Mouse (Mus musculus): Measurements from ENCODE around the gene Nkiras1. TPM values are rescaled to one million over a fixed set of nuclear protein-coding genes. Genes with fewer than 3 reads are reported as not detected.

Gene Nkiras1
- total and polyA plus RNA-seq, 2 experiments from 2014 or later: 3.4 to 36.9 TPM

- 1% methylated on average over 54 of the region's 66 CpGs for WGBS
- Histone ChIP-seq H3K36me3 (replicated peaks; ENCODE audit: control insufficient read depth, insufficient read depth, low read length) (no peaks in the 10 kb centered on the region), H3K9ac (replicated peaks; ENCODE audit: low read depth, low read length) (peak within 1 kb of the TSS; percentile 94), H3K4me3 (ENCODE audit: low read depth, low read length) (peak within 1 kb of the TSS; percentile 92), H3K4me2 (ENCODE audit: low read depth, low read length) (peak within 1 kb of the TSS; percentile 90), H3K9me3 (replicated peaks; ENCODE audit: control insufficient read depth, low read length) (no peaks in the 10 kb centered on the region), H3K27ac (ENCODE audit: low read depth) (peak within 1 kb of the TSS; percentile 100), H3K4me1 (ENCODE audit: control insufficient read depth, insufficient read depth) (peaks cover 16% of the 10 kb centered on the region; the same call in 1 of the 2 replicates), H3K27me3 (ENCODE audit: control insufficient read depth, insufficient read depth, low read length) (no peaks in the 10 kb centered on the region)
- TF ChIP-seq EP300 (IDR thresholded peaks at IDR 0.05; ENCODE audit: low read depth): peak; percentile 71
- 0 out of 2 replicates have a peak, but pooled peaks have one; percentile 3 for TF ChIP-seq CTCF (IDR thresholded peaks at IDR 0.05; ENCODE audit: low read depth)
- DNase-seq (ENCODE audit: low spot score) (peak; percentile 100), ATAC-seq (ENCODE audit: insufficient read depth, low read depth) (peak; percentile 87)
Measured at GRCm38 (mm10) chr14:18238750-18239731, 31.9 kb upstream of the Nkiras1 start, which contains the start of gene Nr1d2. Nr1d2 (minus strand) TSS chr14:18239127.

DNA sequence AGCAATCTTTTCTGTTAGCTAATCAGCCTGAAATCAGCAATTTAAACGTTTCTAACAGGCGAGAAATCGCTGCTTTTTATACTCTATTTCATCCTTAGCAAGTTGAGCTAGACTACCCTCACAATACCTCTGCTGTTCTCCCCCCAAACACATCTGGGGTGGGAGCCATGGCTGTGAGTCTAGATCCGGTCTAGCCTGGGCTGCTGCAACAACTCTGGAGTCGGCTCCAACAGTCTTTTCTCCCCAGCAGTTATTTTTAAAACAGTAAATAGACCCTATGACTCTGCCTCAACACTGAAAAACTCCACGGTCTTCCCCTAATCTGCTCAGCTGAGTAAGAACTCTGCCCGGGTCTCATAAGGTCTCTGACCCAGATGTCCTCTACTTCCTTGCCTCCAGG is 30.8 kb upstream of the Nkiras1 start:
- Histone ChIP-seq H3K9me3 (replicated peaks; ENCODE audit: control insufficient read depth, low read length) (no peaks in the 10 kb centered on the region), H3K9ac (replicated peaks; ENCODE audit: low read depth, low read length) (no peak overlapping the region), H3K36me3 (replicated peaks; ENCODE audit: control insufficient read depth, insufficient read depth, low read length) (no peaks in the 10 kb centered on the region), H3K4me3 (ENCODE audit: low read depth, low read length) (no peak overlapping the region), H3K4me2 (ENCODE audit: low read depth, low read length) (no peak overlapping the region), H3K27me3 (ENCODE audit: control insufficient read depth, insufficient read depth, low read length) (no peaks in the 10 kb centered on the region), H3K27ac (ENCODE audit: low read depth) (no peak overlapping the region), H3K4me1 (ENCODE audit: control insufficient read depth, insufficient read depth) (peaks cover 6% of the 10 kb centered on the region; the same call in 1 of the 2 replicates)
- ATAC-seq (ENCODE audit: insufficient read depth, low read depth): no peak
- no peak for DNase-seq (ENCODE audit: low spot score)
- WGBS: 51% methylated on average over 7 of the region's 7 CpGs
- TF ChIP-seq CTCF (IDR thresholded peaks at IDR 0.05; ENCODE audit: low read depth): no peak
- TF ChIP-seq EP300 (IDR thresholded peaks at IDR 0.05; ENCODE audit: low read depth): no peak

- Histone ChIP-seq H3K4me2 (ENCODE audit: low read depth, low read length) (no peak overlapping the region), H3K9ac (replicated peaks; ENCODE audit: low read depth, low read length) (no peak overlapping the region), H3K9me3 (replicated peaks; ENCODE audit: control insufficient read depth, low read length) (no peaks in the 10 kb centered on the region), H3K4me1 (ENCODE audit: control insufficient read depth, insufficient read depth) (peaks cover 6% of the 10 kb centered on the region; the same call in 1 of the 2 replicates), H3K27ac (ENCODE audit: low read depth) (no peak overlapping the region), H3K4me3 (ENCODE audit: low read depth, low read length) (no peak overlapping the region), H3K36me3 (replicated peaks; ENCODE audit: control insufficient read depth, insufficient read depth, low read length) (no peaks in the 10 kb centered on the region), H3K27me3 (ENCODE audit: control insufficient read depth, insufficient read depth, low read length) (no peaks in the 10 kb centered on the region)
- no peak for DNase-seq (ENCODE audit: low spot score)
- 85% methylated on average over 4 of the region's 4 CpGs for WGBS
- no peak for TF ChIP-seq EP300 (IDR thresholded peaks at IDR 0.05; ENCODE audit: low read depth)
- TF ChIP-seq CTCF (IDR thresholded peaks at IDR 0.05; ENCODE audit: low read depth): no peak
- ATAC-seq (ENCODE audit: insufficient read depth, low read depth): no peak
Measured at GRCm38 (mm10) chr14:18241786-18242185, 29.1 kb upstream of the Nkiras1 start.

GRCm38 (mm10) chr14:18242638-18243130 is 28.3 kb upstream of the Nkiras1 start:
- Histone ChIP-seq H3K27me3 (ENCODE audit: control insufficient read depth, insufficient read depth, low read length) (no peaks in the 10 kb centered on the region), H3K4me1 (ENCODE audit: control insufficient read depth, insufficient read depth) (0 out of 2 replicates have a peak, but pooled peaks cover under 1% of the 10 kb centered on the region), H3K27ac (ENCODE audit: low read depth) (no peak overlapping the region), H3K36me3 (replicated peaks; ENCODE audit: control insufficient read depth, insufficient read depth, low read length) (no peaks in the 10 kb centered on the region), H3K9me3 (replicated peaks; ENCODE audit: control insufficient read depth, low read length) (no peaks in the 10 kb centered on the region), H3K9ac (replicated peaks; ENCODE audit: low read depth, low read length) (no peak overlapping the region), H3K4me2 (ENCODE audit: low read depth, low read length) (no peak overlapping the region), H3K4me3 (ENCODE audit: low read depth, low read length) (no peak overlapping the region)
- no peak for ATAC-seq (ENCODE audit: insufficient read depth, low read depth)
- 79% methylated on average over 21 of the region's 21 CpGs for WGBS
- TF ChIP-seq CTCF (IDR thresholded peaks at IDR 0.05; ENCODE audit: low read depth) (no peak), EP300 (IDR thresholded peaks at IDR 0.05; ENCODE audit: low read depth) (no peak)
- DNase-seq (ENCODE audit: low spot score): no peak

GRCm38 (mm10) chr14:18261203-18261602 is 9.7 kb upstream of the Nkiras1 start:
- Histone ChIP-seq H3K9me3 (replicated peaks; ENCODE audit: control insufficient read depth, low read length) (no peaks in the 10 kb centered on the region), H3K27me3 (ENCODE audit: control insufficient read depth, insufficient read depth, low read length) (no peaks in the 10 kb centered on the region), H3K36me3 (replicated peaks; ENCODE audit: control insufficient read depth, insufficient read depth, low read length) (no peaks in the 10 kb centered on the region), H3K4me2 (ENCODE audit: low read depth, low read length) (no peak overlapping the region), H3K4me1 (ENCODE audit: control insufficient read depth, insufficient read depth) (0 out of 2 replicates have a peak, but pooled peaks cover 4% of the 10 kb centered on the region), H3K27ac (ENCODE audit: low read depth) (no peak overlapping the region), H3K9ac (replicated peaks; ENCODE audit: low read depth, low read length) (no peak overlapping the region), H3K4me3 (ENCODE audit: low read depth, low read length) (no peak overlapping the region)
- ATAC-seq (ENCODE audit: insufficient read depth, low read depth) (no peak), DNase-seq (ENCODE audit: low spot score) (no peak)
- WGBS: 79% methylated on average over 3 of the region's 3 CpGs
- no peak for TF ChIP-seq EP300 (IDR thresholded peaks at IDR 0.05; ENCODE audit: low read depth)
- TF ChIP-seq CTCF (IDR thresholded peaks at IDR 0.05; ENCODE audit: low read depth): no peak

Data from heart, postnatal 0 days (tissue).